Mouse (Mus musculus) ovary, postnatal 36 days (tissue): ENCODE measurements around the gene Slc38a6.

Experiments used
- DNase-seq: peaks from one replicate; pipeline ENCODE4 v3.0.0; 2022; ENCODE audit warnings: low spot score, mixed read lengths

The Slc38a6 gene

DNA sequence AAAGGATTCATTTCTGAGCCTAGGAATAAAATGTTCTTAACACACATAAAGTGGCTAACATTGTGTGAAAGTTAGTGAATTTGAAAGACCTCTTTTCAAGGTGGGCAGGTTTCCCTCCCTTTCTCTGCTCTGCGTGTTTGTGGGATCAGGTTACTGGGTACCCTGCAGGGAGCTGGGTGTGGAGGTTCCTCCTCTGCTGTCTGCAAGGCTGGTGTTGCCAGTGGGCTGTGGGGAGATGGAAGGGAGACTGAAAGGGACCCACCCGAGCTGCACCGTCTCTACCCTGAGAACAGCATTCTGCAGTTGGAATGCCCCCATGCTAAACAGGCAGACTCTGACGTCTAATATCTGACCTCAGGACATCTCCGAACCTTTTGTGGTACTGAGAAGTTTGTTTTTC, 70.7 kb downstream of the Slc38a6 start:
- no peak for DNase-seq

DNA sequence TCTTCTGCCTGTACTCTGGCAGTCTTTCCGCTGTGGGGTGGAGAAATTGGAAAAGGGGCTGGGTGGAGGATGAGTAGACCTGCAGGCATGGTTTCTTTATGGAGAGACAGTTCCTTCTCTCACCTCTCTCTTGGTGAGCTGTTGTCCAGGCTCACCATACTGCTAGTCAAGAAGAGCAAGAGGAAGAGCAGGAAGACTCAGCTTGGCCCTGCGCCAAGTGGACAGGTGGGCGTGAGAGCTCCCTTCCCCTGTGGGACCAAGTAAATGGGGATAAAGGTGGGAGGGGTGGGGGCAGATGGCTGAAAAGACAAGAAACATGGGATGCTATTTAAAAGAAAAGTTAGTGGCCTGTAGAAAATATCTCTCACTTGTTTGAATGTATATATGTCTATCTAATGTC, 71.2 kb downstream of the Slc38a6 start:
- DNase-seq = no peak

GRCm38 (mm10) chr12:73358640-73359039, 72.1 kb downstream of the Slc38a6 start:
- DNase-seq = peak; percentile 48

DNA sequence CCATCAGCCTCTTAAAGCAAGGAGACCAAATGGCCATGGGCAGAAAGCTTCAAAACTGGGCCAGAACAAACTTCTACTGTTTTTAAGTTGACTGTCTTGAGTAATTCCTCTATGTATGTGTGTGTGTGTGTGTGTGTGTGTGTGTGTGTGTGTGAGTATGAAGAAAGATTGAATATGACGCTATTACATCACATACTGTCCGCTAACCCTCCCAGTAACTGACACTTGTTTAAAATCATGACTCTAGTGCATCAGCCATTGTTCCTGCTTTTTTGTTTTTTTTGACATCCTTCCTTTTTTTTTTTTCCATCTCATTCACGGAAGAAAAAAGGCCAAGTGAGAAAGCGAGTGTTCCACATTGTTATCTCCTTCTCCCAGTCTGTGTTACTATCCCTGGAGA, 72.9 kb downstream of the Slc38a6 start:
- DNase-seq = no peak

- DNase-seq = no peak
These were observed 74.6 kb downstream of the Slc38a6 start for GRCm38 (mm10) chr12:73361201-73361600.

DNA sequence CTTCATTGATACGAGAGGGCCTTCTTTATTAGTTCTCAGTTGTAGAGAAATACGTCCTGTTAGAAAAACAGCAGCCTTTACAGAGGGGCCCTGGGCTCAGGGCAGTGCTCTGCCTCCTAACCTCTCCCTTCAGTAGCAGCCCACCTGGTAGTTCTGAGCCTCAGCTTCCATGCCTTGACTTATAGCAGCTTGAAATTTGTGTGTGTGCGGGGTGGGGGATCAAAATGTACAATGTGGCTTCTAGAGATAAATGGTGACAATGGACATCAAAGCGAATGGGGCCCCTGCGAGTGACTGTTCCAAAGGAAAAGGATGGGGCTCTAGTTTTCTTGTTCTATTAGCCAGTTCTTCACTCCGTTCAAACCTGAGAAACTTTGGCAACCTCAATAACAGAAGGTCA, 76.8 kb downstream of the Slc38a6 start:
- DNase-seq = no peak

- no peak for DNase-seq
These were observed 77.4 kb downstream of the Slc38a6 start for GRCm38 (mm10) chr12:73363956-73364355.

DNA sequence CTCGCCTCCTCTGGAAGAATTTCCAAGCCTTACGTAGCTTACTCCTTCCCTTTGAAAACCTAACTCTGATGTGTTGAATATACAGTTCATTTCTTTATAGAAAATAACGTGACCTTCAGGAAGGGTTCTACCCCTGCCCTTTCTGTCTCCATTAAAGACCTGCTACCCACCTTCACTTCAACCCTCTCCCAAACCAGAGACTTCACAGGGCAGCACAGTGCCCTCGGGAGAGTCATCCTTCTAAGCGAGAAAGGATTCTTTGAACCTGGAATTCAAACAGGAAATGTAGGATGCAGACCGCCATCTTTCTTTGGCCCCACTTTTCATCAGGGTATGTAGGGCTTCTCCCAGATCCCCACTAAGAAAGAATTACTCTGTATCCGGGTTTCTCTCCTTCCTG, 80.0 kb downstream of the Slc38a6 start:
- DNase-seq = no peak

- DNase-seq = no peak
These were observed 81.0 kb downstream of the Slc38a6 start for GRCm38 (mm10) chr12:73367460-73368079.

DNA sequence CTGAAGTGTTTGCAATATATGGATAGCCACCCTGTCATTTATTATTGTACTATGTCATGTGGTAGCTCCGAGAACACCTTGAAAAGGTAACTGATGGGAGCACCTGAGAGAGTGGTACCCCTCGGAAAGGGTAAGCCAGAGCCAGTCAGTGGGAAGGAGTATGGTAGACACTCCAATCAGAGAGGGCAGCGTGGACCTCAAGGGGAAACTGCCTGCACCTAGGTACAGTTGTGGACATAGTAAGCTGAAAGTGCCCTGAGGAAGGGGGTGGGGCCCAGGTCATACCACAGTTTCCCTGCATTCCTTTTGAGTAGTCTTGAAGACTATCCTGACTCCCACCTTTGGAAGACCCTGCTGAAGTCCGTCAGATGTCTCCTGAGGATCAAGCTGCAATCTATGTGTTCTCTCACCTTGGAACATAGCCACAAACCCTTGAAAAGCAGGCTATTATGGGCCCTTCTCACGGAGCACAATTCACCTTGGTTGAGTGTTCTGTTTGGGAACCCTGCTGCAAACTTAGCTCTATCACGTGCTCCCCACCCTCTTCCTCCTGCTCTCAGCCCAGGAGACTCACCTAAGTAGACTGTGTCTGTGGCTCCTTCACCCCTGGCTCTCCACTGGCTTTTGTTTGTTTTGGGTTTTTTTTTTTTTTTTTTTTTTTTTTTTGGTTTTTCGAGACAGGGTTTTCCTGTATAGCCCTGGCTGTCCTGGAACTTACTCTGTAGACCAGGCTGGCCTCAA, 82.5 kb downstream of the Slc38a6 start:
- DNase-seq = no peak

DNA sequence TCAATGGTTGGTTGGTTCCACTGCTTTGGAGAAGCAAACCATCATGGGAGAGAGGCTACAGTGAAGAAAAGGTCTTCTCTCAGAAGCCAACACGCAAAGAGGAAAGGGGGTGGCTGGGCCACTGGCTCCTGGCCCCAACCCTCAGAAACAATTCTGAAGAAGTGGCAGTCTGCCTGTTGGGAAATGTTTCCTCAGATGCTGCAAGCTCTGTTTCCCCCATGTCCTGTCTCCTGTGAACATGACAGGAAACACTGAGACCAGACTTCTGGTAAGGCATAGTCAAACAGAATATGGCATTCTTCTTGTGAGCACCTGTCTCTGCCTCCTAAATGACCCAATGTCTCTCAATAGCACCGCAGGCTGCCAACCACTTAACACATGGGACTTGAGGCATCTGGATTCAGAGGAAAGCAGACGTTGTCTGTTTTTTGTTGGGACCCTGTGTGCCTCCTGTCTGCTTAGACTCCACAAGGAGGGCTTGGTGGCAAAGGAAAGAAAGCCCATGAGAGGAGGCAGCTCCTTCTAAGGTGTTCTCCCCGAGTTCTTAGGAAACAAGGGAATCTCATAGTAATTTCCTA, 83.9 kb downstream of the Slc38a6 start:
- no peak for DNase-seq

GRCm38 (mm10) chr12:73371132-73371531, 84.6 kb downstream of the Slc38a6 start:
- DNase-seq = no peak

GRCm38 (mm10) chr12:73378026-73378425, 91.4 kb downstream of the Slc38a6 start:
- no peak for DNase-seq

- DNase-seq = no peak
These were observed 92.3 kb downstream of the Slc38a6 start for GRCm38 (mm10) chr12:73378724-73379355.

GRCm38 (mm10) chr12:73380686-73381360, 94.2 kb downstream of the Slc38a6 start:
- DNase-seq = no peak

- DNase-seq = no peak
These were observed 94.9 kb downstream of the Slc38a6 start for GRCm38 (mm10) chr12:73381452-73381851.

DNA sequence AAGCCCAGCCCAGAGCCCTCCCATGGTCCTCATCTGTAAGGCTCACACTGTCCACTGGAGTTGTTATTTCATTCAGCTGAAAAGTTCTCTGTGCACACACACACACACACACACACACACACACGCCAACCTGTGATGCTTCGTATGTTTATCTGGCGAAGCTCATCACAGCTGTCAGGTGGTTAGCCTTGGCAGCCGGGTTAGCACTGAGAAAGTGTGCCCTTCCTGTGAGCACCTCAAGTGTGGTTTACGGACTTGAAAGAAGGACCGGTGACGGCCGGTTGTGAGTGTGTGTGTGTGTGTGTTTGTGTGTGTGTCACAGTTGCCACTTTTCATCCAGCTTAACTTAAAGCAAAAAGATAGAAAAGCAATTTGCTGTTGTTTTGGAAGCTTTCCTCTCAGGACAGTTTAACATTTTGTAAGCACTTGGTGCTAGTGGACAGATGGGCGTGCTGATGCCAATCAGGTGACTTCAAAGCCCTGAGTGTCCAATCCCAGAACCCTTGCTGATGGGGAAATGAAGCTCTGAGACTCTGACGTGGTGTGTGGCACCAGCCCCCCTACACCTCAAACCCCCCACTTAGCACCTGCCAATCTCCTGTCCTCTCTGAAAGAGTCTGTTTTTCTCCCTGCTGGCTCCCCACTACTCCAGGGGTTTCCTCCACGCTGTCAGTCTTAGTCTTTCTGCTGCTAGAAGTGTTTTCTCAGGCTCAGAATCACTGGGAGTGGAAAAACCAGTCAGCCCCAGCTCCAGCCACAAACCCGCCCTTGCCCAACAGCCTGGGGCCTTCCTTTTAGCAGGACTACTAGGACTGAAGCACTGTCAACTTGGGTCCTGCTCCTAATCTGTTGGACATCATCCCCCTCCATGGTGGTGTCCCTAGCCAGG, 96.0 kb downstream of the Slc38a6 start:
- no peak for DNase-seq

DNA sequence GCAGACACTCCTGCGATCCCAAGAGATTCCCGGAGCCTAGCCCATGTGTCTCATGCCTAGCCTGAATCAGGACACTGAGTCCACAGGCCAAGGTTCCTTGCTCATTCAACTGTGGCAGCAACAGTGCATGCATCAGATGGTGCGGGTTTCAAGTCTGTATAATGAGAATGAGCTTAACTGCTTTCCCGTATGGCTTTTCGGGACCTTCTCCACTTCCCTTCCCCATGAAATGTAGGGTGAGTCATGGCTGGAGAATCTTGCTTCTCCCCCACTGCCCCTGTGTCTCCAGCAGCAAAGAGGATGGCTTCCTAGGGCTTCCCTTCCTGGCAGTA, 96.6 kb downstream of the Slc38a6 start:
- DNase-seq = no peak

DNA sequence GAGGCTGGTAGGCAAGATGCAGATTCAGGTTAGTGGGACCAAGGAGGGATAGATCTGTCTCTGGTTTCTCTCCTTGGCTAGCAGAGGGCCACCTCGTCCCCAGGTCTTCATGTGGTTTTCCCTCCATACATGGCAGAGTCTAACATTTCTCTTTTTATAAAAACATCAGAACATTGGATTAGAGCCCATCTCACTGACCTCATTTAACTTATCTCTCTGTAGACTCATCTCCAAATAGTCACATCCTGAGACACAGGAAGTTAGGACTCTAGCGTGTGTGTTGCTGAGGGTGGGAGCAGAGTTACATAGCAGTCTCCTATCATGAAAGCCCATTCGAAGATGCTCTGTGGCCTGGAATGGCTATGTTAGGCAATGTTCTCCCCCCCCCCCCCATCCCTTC, 97.3 kb downstream of the Slc38a6 start:
- DNase-seq = no peak

- no peak for DNase-seq
These were observed 98.2 kb downstream of the Slc38a6 start for GRCm38 (mm10) chr12:73384747-73385146.

GRCm38 (mm10) chr12:73392507-73392906, 105.9 kb downstream of the Slc38a6 start:
- DNase-seq = no peak

GRCm38 (mm10) chr12:73393018-73393417, 106.4 kb downstream of the Slc38a6 start:
- no peak for DNase-seq
